Mouse (Mus musculus) urinary bladder, adult 18-20 months (tissue): Measurements from ENCODE around the gene Ift46.
A peak's percentile ranks its signal among the peaks of the same experiment; 100 is the strongest.

Source experiments
- DNase-seq, 2 experiments: peaks; one replicate each; pipeline ENCODE4 v3.0.0; 2022; ENCODE audit warnings: low spot score in 2 of 2, mixed read lengths in 2 of 2

Ift46 gene

GRCm38 (mm10) chr9:44767101-44768028 lies at the start of gene Ift46, which contains the start of gene Arcn1:
TSS of gene Ift46 (plus strand) at chr9:44767908.
TSS of gene Arcn1 (minus strand) at chr9:44767845.
- peak; percentile 75 to 86 for DNase-seq

GRCm38 (mm10) chr9:44718937-44719631 lies 48.6 kb upstream of the Ift46 start:
- DNase-seq = no peak

- no peak for DNase-seq
Measured at GRCm38 (mm10) chr9:44719632-44720357, 47.9 kb upstream of the Ift46 start.

- DNase-seq = no peak
Measured at GRCm38 (mm10) chr9:44720358-44721153, 47.2 kb upstream of the Ift46 start.

GRCm38 (mm10) chr9:44721154-44721876 lies 46.4 kb upstream of the Ift46 start:
- peak; percentile 78 to 90 for DNase-seq

- DNase-seq = no peak
Measured at GRCm38 (mm10) chr9:44721877-44722186, 45.9 kb upstream of the Ift46 start.

- DNase-seq = no peak
Measured at GRCm38 (mm10) chr9:44722575-44722974, 45.1 kb upstream of the Ift46 start.

GRCm38 (mm10) chr9:44723008-44723407 lies 44.7 kb upstream of the Ift46 start:
- DNase-seq = no peak

GRCm38 (mm10) chr9:44723521-44724041 lies 44.1 kb upstream of the Ift46 start:
- DNase-seq = no peak

GRCm38 (mm10) chr9:44724223-44724622 lies 43.5 kb upstream of the Ift46 start:
- DNase-seq = peak in 1 of 2 experiments; percentile 71

- DNase-seq = no peak
Measured at GRCm38 (mm10) chr9:44724665-44725064, 43.0 kb upstream of the Ift46 start.

GRCm38 (mm10) chr9:44726431-44727146 lies 41.1 kb upstream of the Ift46 start:
- DNase-seq = no peak

- DNase-seq = no peak
Measured at GRCm38 (mm10) chr9:44727441-44727840, 40.3 kb upstream of the Ift46 start.

- no peak for DNase-seq
Measured at GRCm38 (mm10) chr9:44732130-44732549, 35.6 kb upstream of the Ift46 start.

- no peak for DNase-seq
Measured at GRCm38 (mm10) chr9:44732921-44733530, 34.7 kb upstream of the Ift46 start.

GRCm38 (mm10) chr9:44733671-44734523 lies 33.8 kb upstream of the Ift46 start:
- peak; percentile 57 to 79 for DNase-seq

GRCm38 (mm10) chr9:44734524-44735494 lies 32.9 kb upstream of the Ift46 start, which contains the start of gene Phldb1:
TSS of gene Phldb1 (minus strand) at chr9:44735198.
- DNase-seq = peak; percentile 60 to 62
